In the genomic region with DNA sequence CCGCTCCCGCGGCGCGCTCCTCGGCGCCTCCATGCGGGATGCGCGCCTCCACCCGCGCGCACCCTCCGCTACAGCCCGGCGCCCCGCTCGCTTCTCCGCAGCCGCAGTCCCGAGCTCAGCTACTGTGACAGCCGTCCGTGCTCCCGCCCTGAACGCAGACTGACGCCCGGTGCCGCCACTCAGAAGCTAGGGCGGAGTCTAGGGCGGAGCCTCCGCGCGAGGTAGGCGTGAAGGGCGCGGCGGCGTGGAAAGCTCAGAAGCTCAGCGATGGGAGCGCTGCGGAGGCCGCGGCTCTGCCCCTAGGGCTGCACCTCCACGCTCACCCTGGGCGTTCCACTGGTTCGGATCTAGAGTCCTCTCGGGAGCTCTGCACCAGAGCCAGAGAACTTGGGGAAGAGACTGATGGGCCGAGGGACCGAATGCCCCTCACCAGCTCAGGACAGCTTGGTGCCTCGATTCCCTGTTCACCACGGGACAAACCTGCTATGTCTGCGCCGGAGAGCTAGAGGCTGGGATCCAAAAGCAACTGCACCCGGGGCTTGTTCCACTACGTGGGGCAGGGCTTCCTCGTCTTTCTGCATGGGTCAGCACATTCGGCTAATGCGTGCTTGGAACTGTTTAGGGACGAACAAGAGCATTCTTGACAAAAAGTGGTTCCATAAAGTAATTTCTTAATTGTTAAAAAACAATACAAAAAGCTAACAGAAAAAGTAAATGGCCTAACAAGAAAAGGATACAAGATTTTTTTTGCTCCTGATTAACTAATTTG, we compare ENCODE assay signal across 1 mouse cellular context.
TF ChIP-seq lines count a peak whose summit lies in the region.

A gene (minus strand): TSS at position 161 of the 769 bp plus-strand sequence.

TF ChIP-seq in CH12.LX, 34 proteins besides CTCF, POLR2A, EP300 and RAD21 (continued from another document):
- TF ChIP-seq JUN (IDR thresholded peaks at IDR 0.05; ENCODE audit: insufficient read depth, low read depth, low read length): no peak
- peak; percentile 63; the same call in 1 of the 2 replicates for TF ChIP-seq MXI1 (IDR thresholded peaks at IDR 0.05; ENCODE audit: low read depth, low read length)
- 0 out of 2 replicates have a peak, but pooled peaks have one; percentile 58 for TF ChIP-seq UBTF (IDR thresholded peaks at IDR 0.05; ENCODE audit: low read depth, low read length)
- TF ChIP-seq CHD1 (IDR thresholded peaks at IDR 0.05; ENCODE audit: low read depth, low read length): no peak
- TF ChIP-seq MYC (IDR thresholded peaks at IDR 0.05; ENCODE audit: low read depth, low read length): no peak
- 0 out of 2 replicates have a peak, but pooled peaks have one; percentile 5 for TF ChIP-seq ELF1 (IDR thresholded peaks at IDR 0.05; ENCODE audit: low read depth, low read length)
TF ChIP-seq in CH12.LX: peak in this region for 10.
